Mouse (Mus musculus) C2C12 (cell line): ENCODE data around the gene Acoxl.

ENCODE experiments used
- CTCF ChIP-seq: IDR thresholded peaks from one replicate; pipeline ENCODE4 v1.5.1; 2011; ENCODE audit not compliant: control insufficient read depth, insufficient read depth, insufficient read length
- MAX ChIP-seq: IDR thresholded peaks from one replicate; pipeline ENCODE4 v1.6.1; 2011; ENCODE audit warnings: mild to moderate bottlenecking, control low read depth
- MYOD1 ChIP-seq: IDR thresholded peaks from one replicate; pipeline ENCODE4 v1.6.1; 2011; ENCODE audit warnings: low read depth; ENCODE audit not compliant: control insufficient read depth, insufficient read length
- MYOG ChIP-seq: IDR thresholded peaks from one replicate; pipeline ENCODE4 v1.6.1; 2011; ENCODE audit not compliant: control insufficient read depth, insufficient read length; ENCODE audit errors: extremely low read depth
- USF1 ChIP-seq: IDR thresholded peaks from one replicate; pipeline ENCODE4 v1.6.1; 2011; ENCODE audit warnings: low read depth, mild to moderate bottlenecking, control low read depth, moderate library complexity

- TF ChIP-seq CTCF, result no peak
- TF ChIP-seq MYOD1, result no peak
- TF ChIP-seq MYOG, result no peak
- TF ChIP-seq USF1, result no peak
- TF ChIP-seq MAX, result no peak
Measured at GRCm38 (mm10) chr2:128060680-128061287, 222.1 kb downstream of the Acoxl start.
